Mouse (Mus musculus) right cerebral cortex, postnatal 25 days (tissue): ENCODE measurements around the gene Crtc3.

Experiments used
- DNase-seq: peaks from one replicate; pipeline ENCODE4 v3.0.0; 2022

Crtc3 gene

DNA sequence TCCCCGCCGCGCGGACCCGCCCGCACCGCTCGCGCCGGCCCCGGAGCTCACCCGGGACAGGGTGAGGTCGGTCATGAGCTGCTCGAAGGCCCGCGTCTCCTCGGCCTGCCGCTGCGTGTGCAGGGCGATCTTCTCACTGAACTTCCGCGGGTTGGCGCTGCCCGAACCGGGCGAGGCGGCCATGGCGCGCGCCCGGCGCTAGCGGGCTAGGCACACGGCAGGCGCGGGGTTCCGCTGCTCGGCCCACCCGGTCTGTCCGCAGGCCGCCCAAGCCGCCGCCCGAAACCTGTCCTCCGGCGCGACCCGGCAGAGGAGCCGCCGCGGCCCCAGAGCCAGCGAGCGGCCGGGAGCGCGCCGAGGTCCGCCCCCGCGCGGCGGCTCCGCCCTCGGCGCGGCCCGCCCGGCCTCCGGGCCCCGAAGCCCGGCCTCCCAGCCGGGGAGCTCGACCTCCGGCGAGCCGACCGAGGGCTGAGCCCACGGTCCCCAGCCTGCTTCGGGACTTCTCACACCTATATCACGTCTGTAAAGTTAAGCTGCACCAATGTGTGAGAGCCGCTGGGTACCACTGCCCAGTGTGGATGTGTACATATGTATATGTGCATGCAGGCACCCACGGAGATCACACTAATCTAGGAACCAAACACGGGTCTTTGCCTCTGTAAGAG is at the start of gene Crtc3:
Gene Crtc3 (minus strand): TSS at position 322 of the 665 bp plus-strand sequence.
- peak; percentile 75 for DNase-seq

DNA sequence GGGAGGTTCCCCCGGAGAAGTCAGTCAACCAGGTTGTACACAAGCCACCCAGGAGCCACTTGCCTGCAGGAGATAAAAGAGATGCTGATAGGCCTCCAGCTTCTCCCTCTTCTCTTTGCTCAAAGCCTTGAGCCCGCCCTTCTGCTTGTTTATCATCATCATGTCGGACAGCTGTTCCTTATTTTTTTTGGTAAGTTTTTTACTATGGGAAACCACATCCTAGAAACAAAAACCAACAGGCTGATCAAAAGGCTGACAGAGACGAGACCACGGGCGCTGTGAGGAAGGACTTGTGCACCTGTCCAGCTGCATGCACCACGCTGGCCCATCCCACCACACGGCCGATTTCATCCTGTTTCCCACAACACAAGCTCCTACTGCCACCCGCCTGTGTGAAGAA is 47.5 kb upstream of the Crtc3 start:
- DNase-seq = no peak

- no peak for DNase-seq
Measured at GRCm38 (mm10) chr7:80732986-80733385, 44.3 kb upstream of the Crtc3 start.

DNA sequence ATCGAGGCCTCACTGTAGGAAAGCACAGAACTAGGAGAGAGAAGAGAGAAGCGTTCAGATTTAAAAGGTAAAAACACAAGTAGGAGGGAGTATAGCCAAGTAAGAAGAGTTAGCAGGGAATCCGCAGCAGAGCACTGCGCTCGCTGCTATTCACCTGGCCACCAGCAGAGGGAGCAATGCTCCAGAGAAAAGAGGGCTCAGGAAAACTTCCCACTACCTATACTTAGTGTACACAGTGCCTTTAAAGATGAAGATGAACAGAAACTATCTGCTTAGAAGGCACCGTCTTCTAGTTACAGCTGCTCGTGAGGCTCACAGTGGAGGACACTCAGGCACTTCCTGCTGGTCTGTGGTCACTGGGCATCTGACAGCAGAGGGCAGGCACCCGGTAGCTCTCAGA is 41.0 kb upstream of the Crtc3 start:
- peak; percentile 77 for DNase-seq

DNA sequence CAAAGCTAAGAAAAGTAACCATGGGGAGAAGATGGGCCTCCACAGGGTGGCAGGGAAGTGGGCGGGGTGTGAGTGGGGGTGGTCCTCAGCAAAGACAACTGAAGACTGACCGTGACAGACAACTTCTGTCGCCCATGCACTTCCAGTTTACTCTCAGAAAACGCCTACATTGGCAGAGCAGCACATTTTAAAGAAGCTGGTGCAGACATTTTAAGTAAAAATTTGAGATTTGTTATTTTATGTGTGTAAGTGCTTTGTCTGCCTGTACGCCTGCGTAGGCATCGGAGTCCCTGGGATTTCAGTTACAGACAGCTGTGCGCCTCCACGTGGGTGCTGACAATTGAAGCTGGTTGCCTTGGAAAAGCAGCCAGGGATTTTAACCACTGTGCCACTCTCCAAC is 32.4 kb upstream of the Crtc3 start:
- peak; percentile 61 for DNase-seq

DNA sequence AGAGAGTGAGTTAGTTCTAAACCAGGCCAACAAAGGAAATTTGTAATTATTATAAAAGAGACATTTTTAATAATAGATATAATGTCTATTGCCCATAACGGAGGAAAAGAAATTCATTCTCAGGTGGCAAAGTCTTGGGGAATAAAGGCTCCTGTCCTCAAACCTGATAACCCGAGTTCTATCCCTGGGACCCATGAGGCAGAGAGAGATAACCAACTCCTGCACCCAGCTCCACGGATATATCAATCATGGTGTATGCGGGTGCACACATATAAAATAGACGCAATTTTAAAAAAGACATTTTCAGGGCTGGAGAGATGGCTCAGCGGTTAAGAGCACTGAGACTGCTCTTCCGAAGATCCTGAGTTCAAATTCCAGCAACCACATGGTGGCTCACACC is 30.9 kb upstream of the Crtc3 start:
- no peak for DNase-seq

- DNase-seq = no peak
Measured at GRCm38 (mm10) chr7:80719038-80719437, 30.4 kb upstream of the Crtc3 start.

DNA sequence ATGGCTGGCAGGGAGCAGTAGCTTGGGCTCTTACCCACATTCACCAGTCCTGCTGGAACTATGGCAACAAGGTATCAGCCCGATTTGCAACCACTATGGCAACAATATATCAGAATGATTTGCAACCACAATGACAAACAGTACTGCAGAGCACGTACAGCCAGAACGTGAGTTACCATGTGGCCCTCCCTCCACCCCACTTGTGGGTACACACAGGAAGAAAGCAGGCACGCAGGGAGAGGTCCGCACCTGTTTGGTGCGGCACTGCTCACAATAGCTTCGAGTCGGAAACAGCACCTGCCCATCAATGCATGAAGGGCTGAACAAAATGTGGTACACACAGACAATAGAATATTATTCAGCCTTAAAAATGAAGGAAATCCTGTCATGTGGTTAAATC is 29.8 kb upstream of the Crtc3 start:
- DNase-seq = no peak

DNA sequence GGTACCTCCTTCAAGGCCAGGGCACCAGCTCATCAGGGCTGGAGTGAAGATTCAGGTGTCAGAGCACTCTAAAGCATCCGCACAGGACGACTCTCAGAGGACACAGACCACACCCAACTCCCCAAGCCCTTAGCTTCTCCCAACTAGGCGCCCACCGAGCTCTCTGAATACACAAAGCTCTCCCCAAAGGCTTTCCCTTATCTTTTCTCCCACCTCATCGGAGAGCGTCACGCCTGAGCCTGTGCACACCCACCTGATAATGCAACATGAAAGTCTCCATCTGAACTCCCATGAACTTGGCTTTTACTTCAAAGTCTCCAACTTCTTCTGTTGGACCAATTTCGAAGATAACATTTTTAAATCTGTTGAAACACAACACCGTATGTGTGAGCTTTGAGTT is 28.1 kb upstream of the Crtc3 start:
- no peak for DNase-seq

DNA sequence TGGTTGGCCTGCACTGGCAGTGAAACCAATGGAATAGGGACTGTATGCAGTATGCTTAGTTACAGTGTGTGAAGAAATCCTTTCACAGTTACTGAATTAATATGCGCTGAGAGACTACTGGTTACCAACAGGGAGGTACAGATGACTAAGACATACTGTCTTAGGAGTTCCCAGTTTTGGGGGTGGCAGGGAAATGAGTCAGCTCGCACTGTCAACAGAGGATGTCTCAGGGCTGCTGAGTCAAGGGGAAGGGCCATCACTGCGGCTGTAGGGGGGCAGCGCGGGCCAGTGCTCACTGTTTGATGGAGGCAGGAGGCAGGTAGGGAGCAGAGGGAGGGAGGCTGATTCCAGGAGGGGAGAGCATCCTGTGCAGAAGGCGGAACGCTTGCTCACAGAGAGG is 26.6 kb upstream of the Crtc3 start:
- peak; percentile 51 for DNase-seq

- DNase-seq = no peak
Measured at GRCm38 (mm10) chr7:80711496-80711895, 22.8 kb upstream of the Crtc3 start.

DNA sequence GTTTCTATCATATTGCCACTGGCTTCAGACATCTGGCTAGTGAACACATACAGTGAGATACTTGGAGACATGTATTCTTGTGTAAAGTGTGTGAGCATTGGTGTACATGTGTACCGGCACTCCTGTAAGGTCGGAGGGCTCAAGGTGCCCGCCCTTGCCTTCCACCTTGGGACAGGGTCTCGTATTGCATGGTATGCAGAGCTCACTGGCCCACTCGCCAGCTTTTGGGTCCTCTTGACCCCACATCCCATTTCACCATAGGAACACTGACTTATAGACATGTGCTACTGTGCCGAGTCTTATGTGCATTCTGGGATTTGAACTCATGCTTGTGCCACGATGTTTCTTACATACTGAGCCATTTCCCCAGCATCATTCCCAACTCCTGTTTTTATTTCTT is 21.7 kb upstream of the Crtc3 start:
- DNase-seq = no peak

GRCm38 (mm10) chr7:80704066-80704465 is 15.4 kb upstream of the Crtc3 start:
- no peak for DNase-seq

- DNase-seq = no peak
Measured at GRCm38 (mm10) chr7:80702510-80702909, 13.8 kb upstream of the Crtc3 start.

DNA sequence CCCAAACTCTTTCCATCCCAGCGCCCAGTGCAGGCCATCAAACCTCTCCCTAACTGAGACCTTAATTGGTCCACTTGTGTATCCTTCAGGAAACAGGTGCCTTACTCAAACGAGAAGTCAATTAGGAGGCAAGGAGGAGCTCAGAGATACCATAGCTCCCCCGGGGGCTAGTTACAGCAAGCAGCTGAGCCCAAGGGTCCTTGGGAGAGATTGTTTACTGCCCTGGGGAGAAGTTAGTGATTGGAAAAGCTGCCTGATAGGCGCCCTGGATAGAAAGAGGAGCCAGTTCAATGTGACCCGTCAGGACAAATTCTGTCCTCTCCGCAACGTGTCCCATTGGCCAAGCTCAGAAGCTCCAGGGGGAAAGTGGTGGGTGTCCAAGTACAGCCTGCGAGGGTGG is 11.0 kb upstream of the Crtc3 start:
- no peak for DNase-seq

DNA sequence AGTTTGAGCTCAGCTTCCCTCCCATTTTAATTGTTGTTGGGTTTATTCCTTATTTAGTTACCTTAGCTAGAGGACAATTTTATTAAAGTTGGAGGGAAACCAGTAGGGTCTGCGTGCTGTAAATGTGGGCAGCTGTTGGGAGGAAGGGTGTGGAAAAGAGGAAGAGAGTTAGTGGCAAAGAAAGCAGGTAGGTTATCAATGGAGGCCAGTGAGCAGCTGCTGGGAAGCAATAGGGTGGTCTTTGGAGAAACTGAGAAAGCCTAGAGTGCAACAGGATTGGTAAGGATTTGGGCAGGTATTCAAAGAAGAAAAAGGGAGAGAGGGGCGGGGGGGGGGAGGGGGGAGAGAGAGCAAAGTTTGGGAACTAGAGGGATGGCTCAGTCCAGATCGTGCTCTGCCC is 10.3 kb upstream of the Crtc3 start:
- DNase-seq = no peak

DNA sequence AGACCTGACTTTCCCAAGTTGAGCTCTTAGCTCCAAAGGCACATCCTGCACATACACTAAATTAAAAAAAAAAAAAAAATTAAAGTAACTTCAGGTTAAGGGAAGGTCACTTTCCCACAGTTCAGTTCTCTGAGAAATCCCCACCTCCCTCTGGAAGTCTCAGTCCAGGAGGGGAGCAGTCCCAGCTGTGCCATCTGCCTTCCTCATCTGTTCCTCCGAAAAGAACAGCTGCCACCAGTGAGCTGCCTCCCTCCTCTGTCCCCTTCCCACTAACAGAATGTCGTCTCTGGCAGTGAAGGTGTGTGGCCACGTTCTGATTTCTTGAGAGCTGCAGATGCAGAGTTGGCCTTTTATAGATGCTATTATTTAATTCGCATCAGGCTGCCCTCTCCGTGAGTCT is 9.2 kb upstream of the Crtc3 start:
- DNase-seq = no peak

- DNase-seq = no peak
Measured at GRCm38 (mm10) chr7:80696903-80697302, 8.2 kb upstream of the Crtc3 start.

DNA sequence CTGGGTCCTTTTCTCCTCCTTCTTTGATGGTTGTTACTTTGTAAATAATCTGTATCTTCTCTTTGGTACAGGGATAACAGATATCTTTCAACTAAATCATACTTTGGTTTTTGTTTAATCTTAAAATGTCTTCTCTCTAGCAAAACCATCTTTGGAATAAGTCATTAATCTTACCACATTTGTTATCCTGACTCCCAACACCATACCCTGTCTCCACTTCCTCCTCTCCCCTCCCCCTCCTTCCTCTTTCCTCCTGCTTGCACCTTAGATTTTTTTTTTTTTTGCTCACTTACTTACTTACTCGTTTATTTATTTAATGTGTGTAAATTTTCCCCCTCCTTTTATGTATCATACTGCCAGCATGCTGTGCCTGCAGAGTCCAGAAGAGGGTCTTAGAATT is 7.7 kb upstream of the Crtc3 start:
- no peak for DNase-seq

GRCm38 (mm10) chr7:80692472-80692871 is 3.8 kb upstream of the Crtc3 start:
- DNase-seq = no peak

- peak; percentile 24 for DNase-seq
Measured at GRCm38 (mm10) chr7:80691131-80691530, 2.5 kb upstream of the Crtc3 start.

- DNase-seq = no peak
Measured at GRCm38 (mm10) chr7:80689221-80689591, 529 bp upstream of the Crtc3 start.

DNA sequence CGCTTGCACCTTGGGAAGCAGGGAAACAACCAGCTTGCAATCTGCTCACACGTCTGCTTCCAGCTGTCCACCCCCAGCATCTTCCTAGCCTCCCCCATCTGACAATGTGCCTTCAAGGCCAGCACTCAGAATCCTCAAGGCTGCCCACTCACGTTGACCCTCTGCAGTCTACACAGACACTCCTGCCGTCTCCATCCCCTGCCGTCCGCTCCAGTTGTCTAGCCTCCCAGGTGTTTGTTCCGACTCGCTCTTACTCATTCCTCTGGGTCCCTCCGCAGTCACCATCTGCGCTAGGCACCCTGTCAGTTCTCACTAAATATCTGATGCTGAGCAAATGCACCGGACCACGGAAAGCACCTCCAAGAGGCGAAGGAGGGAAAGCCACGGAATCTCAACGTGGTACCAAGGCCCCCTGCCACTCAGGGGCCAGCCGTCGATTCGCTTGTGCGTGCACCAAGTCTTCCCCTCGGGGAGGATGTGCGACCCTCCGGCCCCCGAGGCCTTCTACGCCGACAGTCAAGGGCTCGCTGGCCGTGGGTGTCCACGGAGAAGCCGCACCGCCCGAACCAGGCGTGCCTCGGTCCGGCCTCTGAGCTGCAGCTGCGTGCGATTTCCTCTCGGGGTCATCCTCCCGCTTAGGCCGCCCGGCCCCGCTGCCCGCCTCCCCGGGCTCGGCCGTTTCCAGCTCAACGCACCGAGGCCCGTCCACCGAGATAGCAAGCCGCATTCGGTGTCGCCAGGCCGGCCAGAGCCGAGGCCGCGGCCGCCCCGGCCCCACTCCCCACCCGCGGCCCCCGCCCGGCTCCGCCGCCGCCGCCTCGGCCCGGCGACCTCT is 739 bp downstream of the Crtc3 start:
- DNase-seq = peak; percentile 73

GRCm38 (mm10) chr7:80685639-80686038 is 3.0 kb downstream of the Crtc3 start:
- DNase-seq = no peak

DNA sequence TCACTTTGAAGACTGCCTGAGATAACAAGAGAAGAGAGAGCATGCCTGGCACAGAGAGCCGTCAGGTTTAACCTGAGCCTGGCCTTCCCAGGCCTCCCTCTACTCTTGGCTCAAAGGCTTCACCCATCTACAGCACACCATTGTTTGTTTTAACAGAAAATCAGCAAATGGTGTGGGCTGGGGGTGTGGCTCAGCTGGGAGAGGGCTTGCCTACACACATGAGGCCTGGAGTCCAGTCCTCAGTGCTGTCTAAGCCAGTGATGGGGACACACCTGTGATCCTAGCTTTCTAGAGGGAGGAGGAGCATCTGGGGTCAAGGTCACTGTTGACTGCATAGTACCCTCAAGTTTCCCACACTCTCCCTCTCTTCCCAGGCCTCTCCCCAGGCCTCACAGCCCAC is 6.0 kb downstream of the Crtc3 start:
- no peak for DNase-seq
